Mouse (Mus musculus) midbrain, postnatal 0 days (tissue): Measurements from ENCODE around the gene Lrmda. TPM values are rescaled to one million over a fixed set of nuclear protein-coding genes. Genes with fewer than 3 reads are reported as not detected.

Experiments
- ATAC-seq: fragments of 200-750 bp; cut with Nextera tagmentation; 2 replicates; pipeline ENCODE4 v1.8.0; 2017; ENCODE audit warnings: moderate number of reproducible peaks, mild to moderate bottlenecking, moderate TSS enrichment, moderate library complexity; ENCODE audit not compliant: low FRiP score
- DNase-seq: peaks from one replicate; pipeline ENCODE4 v3.0.0-alpha.2; 2015; ENCODE audit warnings: low spot score
- H3K27ac ChIP-seq: fragments of 300-500 bp; sonication (generic); 2 replicates; pipeline ENCODE4 v1.5.1; 2014; ENCODE audit warnings: low read depth, mild to moderate bottlenecking, low read length, mixed read lengths
- H3K27me3 ChIP-seq: fragments of 300-500 bp; sonication (generic); 2 replicates; pipeline ENCODE4 v1.6.1; 2014; ENCODE audit warnings: low read length, control low read depth, mixed read lengths; ENCODE audit not compliant: insufficient read depth
- H3K36me3 ChIP-seq: fragments of 300-500 bp; sonication (generic); 2 replicates; pipeline ENCODE4 v1.6.1; 2014; ENCODE audit warnings: low read length, control low read depth, mixed read lengths; ENCODE audit not compliant: insufficient read depth
- H3K4me1 ChIP-seq: fragments of 300-500 bp; sonication (generic); 2 replicates; pipeline ENCODE4 v1.6.1; 2014; ENCODE audit warnings: mild to moderate bottlenecking, control low read depth, antibody characterized with exemption, low read length, mixed read lengths; ENCODE audit not compliant: insufficient read depth
- H3K4me2 ChIP-seq: fragments of 300-500 bp; sonication (generic); 2 replicates; pipeline ENCODE4 v1.6.1; 2014; ENCODE audit warnings: low read depth, mild to moderate bottlenecking, low read length, mixed read lengths; ENCODE audit not compliant: poor library complexity, severe bottlenecking
- H3K4me3 ChIP-seq: fragments of 300-500 bp; sonication (generic); 2 replicates; pipeline ENCODE4 v1.5.1; 2014; ENCODE audit warnings: low read depth, mild to moderate bottlenecking, low read length, moderate library complexity
- H3K9ac ChIP-seq: fragments of 300-500 bp; sonication (generic); replicated peaks from 2 replicates; pipeline ENCODE4 v1.6.1; 2014; ENCODE audit warnings: mild to moderate bottlenecking, low read length, moderate library complexity, mixed read lengths; ENCODE audit not compliant: poor library complexity, severe bottlenecking
- H3K9me3 ChIP-seq: fragments of 300-500 bp; sonication (generic); 2 replicates; pipeline ENCODE4 v1.6.1; 2016; ENCODE audit warnings: low read length, control low read depth
- CTCF ChIP-seq: IDR thresholded peaks from 2 replicates; pipeline ENCODE4 v1.5.1; 2016; ENCODE audit warnings: antibody characterized with exemption, mild to moderate bottlenecking
- WGBS: fragments of 180-500 bp; shearing (Covaris S2); extraction: QIAGEN DNeasy Blood & Tissue Kit; methylation state at CpG from one replicate; pipeline ENCODE4 v1.1.7; 2014; 5-methylcytosine and 5-hydroxymethylcytosine counted together
- polyA plus RNA-seq: library from polyadenylated mRNA; unstranded; fragments of >200 nt; fragmentation: Nextera tagmentation; extraction: Ambion mirVana; gene quantifications from 2 replicates; pipeline ENCODE4 v1.2.1, GENCODE M21; 2015
- total RNA-seq: library from RNA; depleted of rRNA; stranded (reverse); fragments of >200 nt; gene quantifications from 2 replicates; pipeline ENCODE4 v1.2.3, GENCODE M21; 2014

The Lrmda gene
- total and polyA plus RNA-seq, 2 experiments from 2014 or later = 0.35 TPM; not detected in 1

- no peaks in the 10 kb centered on the region for H3K36me3 ChIP-seq
- H3K27me3 ChIP-seq = no peaks in the 10 kb centered on the region
- ATAC-seq (no peak), DNase-seq (no peak)
- no peaks in the 10 kb centered on the region for H3K9me3 ChIP-seq
- no peak overlapping the region for H3K4me2 ChIP-seq
- no peak overlapping the region for H3K27ac ChIP-seq
- H3K9ac ChIP-seq = no peak overlapping the region
- H3K4me1 ChIP-seq = no peaks in the 10 kb centered on the region
- no peak overlapping the region for H3K4me3 ChIP-seq
- WGBS = 86% methylated on average over 4 of the region's 4 CpGs
- no peak for TF ChIP-seq CTCF
Measured at GRCm38 (mm10) chr14:22105855-22106254, 86.3 kb downstream of the Lrmda start.

GRCm38 (mm10) chr14:22106777-22107176 is 87.3 kb downstream of the Lrmda start:
- TF ChIP-seq CTCF = no peak
- H3K9me3 ChIP-seq = no peaks in the 10 kb centered on the region
- 76% methylated on average over 3 of the region's 3 CpGs for WGBS
- ATAC-seq = no peak
- H3K27me3 ChIP-seq = no peaks in the 10 kb centered on the region
- DNase-seq = no peak
- H3K4me3 ChIP-seq = no peak overlapping the region
- no peak overlapping the region for H3K4me2 ChIP-seq
- no peaks in the 10 kb centered on the region for H3K36me3 ChIP-seq
- no peak overlapping the region for H3K9ac ChIP-seq
- no peak overlapping the region for H3K27ac ChIP-seq
- no peaks in the 10 kb centered on the region for H3K4me1 ChIP-seq

GRCm38 (mm10) chr14:22109423-22109822 is 89.9 kb downstream of the Lrmda start:
- ATAC-seq (no peak), DNase-seq (no peak)
- H3K4me2 ChIP-seq = no peak overlapping the region
- H3K9me3 ChIP-seq = no peaks in the 10 kb centered on the region
- TF ChIP-seq CTCF = no peak
- H3K27ac ChIP-seq = no peak overlapping the region
- H3K4me3 ChIP-seq = no peak overlapping the region
- no peaks in the 10 kb centered on the region for H3K4me1 ChIP-seq
- no peak overlapping the region for H3K9ac ChIP-seq
- 78% methylated on average over 4 of the region's 4 CpGs for WGBS
- H3K36me3 ChIP-seq = no peaks in the 10 kb centered on the region
- H3K27me3 ChIP-seq = no peaks in the 10 kb centered on the region

- no peaks in the 10 kb centered on the region for H3K27me3 ChIP-seq
- no peaks in the 10 kb centered on the region for H3K36me3 ChIP-seq
- H3K4me2 ChIP-seq = no peak overlapping the region
- DNase-seq = no peak
- no peak for ATAC-seq
- no peak overlapping the region for H3K9ac ChIP-seq
- H3K4me3 ChIP-seq = no peak overlapping the region
- no peak for TF ChIP-seq CTCF
- no peaks in the 10 kb centered on the region for H3K9me3 ChIP-seq
- no peak overlapping the region for H3K27ac ChIP-seq
- 23% methylated on average over 8 of the region's 8 CpGs for WGBS
- H3K4me1 ChIP-seq = no peaks in the 10 kb centered on the region
Measured at GRCm38 (mm10) chr14:22113463-22114361, 94.2 kb downstream of the Lrmda start.

GRCm38 (mm10) chr14:22114651-22115351 is 95.3 kb downstream of the Lrmda start:
- TF ChIP-seq CTCF = no peak
- Histone ChIP-seq H3K9me3 (no peaks in the 10 kb centered on the region), H3K9ac (no peak overlapping the region), H3K4me1 (no peaks in the 10 kb centered on the region), H3K27me3 (no peaks in the 10 kb centered on the region), H3K4me3 (no peak overlapping the region), H3K36me3 (no peaks in the 10 kb centered on the region), H3K4me2 (no peak overlapping the region), H3K27ac (no peak overlapping the region)
- DNase-seq = peak; percentile 12
- no peak for ATAC-seq
- 17% methylated on average over 18 of the region's 18 CpGs for WGBS

GRCm38 (mm10) chr14:22118096-22118495 is 98.6 kb downstream of the Lrmda start:
- Histone ChIP-seq H3K9ac (no peak overlapping the region), H3K36me3 (no peaks in the 10 kb centered on the region), H3K4me3 (no peak overlapping the region), H3K4me2 (no peak overlapping the region), H3K27ac (no peak overlapping the region), H3K27me3 (no peaks in the 10 kb centered on the region), H3K4me1 (no peaks in the 10 kb centered on the region), H3K9me3 (no peaks in the 10 kb centered on the region)
- WGBS = 92% methylated on average over 6 of the region's 6 CpGs
- ATAC-seq (no peak), DNase-seq (no peak)
- TF ChIP-seq CTCF = no peak
